Mouse (Mus musculus) heart, postnatal 0 days (tissue): ENCODE results near the gene Zfp260.

Source experiments
- CTCF ChIP-seq: IDR thresholded peaks from 2 replicates; pipeline ENCODE4 v1.5.1; 2016; ENCODE audit warnings: antibody characterized with exemption, control low read depth, low read depth
- EP300 ChIP-seq: IDR thresholded peaks from 2 replicates; pipeline ENCODE4 v1.6.1; 2016; ENCODE audit warnings: antibody characterized with exemption, low read depth

DNA sequence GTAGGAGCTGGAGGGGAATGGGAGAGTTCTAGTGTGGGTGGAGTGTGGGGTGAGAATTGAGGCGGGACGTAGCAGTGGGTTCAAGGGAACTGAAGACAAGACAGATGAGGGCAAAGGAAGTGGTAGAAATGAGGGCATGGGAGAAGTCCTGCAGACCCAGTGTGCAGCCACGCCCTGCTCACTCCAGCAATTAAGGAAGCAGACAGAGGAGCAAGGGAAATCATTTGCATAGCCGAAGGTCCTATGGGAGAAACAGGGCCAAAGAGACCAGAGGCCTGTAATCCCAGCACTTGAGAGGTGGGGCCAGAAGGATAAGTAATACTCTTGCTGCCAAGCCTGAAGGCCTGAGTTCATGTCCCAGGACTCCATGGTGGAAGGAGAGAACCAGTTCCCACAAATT, 37.8 kb downstream of the Zfp260 start:
- TF ChIP-seq CTCF (no peak), EP300 (no peak)
